Mouse (Mus musculus) thymus, adult 2 months (tissue): Measurements from ENCODE around the gene Comt.

ENCODE experiments used
- CTCF ChIP-seq: fragments of 200-500 bp; IDR thresholded peaks from 2 replicates; pipeline ENCODE4 v1.5.1; 2012; ENCODE audit warnings: mild to moderate bottlenecking, control low read depth, low read length, moderate library complexity, borderline replicate concordance; ENCODE audit not compliant: control insufficient read depth, poor library complexity, insufficient read depth; ENCODE audit errors: extremely low read depth
- POLR2A ChIP-seq: fragments of 200-500 bp; IDR thresholded peaks from 2 replicates; pipeline ENCODE4 v1.6.1; 2012; ENCODE audit warnings: mild to moderate bottlenecking, low read length, control low read depth, moderate library complexity; ENCODE audit not compliant: control insufficient read depth, poor library complexity, insufficient read depth; ENCODE audit errors: extremely low read depth

DNA sequence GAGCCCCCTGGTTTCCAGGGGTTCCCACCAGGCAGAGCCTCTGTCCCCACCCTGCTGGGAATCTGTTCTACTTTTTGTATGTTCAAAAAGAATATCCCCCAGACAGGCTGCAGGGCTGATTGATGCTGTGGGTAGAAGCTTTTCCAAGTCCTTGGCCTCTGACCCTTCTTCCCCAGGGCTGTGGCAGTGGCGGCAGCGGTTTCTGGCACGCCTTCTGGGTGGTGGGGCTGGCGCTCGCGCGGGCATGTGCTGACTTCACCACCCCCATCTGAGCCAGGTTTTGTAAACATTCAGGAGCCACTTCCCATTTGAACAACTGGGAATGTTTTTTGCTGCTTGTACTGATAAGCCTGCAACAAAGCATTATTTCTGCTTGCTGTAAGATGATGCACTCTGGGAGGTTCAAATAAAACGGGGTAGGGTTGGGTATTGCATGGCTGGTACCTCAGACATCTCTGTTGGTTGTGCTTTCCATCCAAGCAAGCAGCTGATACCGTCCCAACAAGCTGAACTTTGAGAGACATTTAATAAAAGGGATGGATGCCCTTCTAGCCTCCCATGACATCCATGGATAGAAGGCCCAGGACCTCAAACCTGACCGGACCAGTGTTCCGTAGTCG is 32.8 kb upstream of the Comt start:
- TF ChIP-seq CTCF (no peak), POLR2A (no peak)
